Mouse (Mus musculus): Measurements from ENCODE around the gene Gm9999.

The Gm9999 gene

DNA sequence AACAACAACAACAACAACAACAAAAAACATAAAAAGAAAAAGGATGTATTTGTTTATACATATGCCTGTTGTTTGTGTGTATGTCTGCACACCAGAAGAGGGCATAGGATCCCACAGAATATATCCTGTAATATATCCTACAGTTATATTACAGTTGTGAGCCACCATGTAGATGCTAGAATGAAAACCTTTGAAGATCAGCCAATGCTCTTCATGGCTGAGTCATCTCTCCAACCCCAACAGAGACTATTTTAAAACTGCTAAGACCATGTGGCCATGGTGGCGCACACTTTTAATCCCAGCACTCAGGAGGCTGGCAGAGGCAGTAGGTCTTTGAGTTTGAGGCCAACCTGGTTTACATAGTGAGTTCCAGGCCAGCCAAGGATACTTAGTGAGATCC, 44.1 kb downstream of the Gm9999 start:
- DNase-seq (ENCODE audit: low spot score) = no peak

DNA sequence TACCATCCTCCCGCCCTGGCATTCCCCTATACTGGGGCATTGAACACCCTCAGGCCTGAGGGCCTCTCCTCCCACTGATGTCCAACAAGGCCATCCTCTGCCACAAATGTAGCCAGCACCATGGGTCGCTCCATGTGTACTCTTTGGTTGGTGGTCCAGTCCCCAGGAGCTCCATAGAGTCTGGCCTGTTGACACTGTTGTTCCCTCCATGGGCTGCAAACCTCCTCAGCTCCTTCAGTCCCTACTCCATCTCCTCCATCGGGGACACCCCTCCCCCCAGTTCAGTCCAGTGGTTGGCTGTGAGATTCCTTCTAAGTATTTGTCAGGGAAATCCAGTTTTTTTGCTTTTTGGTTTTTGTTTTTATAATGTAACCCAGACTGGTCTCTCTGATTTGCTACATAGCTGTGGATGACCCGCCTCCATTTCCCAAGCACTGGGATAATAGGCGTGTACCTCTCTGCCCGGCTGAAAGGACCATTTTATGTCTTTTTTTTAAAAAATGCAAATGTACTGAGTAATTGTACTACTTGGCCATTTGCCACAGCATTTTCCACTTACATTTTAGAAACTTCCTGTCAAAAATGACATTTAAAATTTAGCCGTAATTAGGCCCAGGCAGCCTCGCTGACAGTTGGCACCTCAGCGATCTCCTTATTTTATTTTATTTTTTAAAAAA, 47.3 kb downstream of the Gm9999 start:
- DNase-seq (ENCODE audit: low spot score) = no peak

DNA sequence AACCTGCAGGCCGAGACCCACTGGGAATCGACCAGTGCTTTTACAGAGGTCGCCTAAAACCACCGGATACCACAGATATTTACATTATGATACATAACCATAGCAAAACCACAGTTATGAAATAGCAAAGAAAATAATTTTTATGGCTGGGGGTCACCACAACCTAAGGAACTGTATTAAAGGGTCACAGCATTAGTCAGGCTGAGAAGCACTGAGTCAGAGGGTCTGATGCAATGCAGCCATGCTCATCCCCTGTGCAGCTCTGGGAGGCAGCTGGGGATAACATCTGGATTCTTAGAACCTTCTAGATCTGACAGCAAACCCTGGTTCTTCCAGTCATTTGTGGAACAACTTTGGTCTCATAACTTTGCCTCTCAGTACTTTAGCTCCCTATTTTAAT, 48.0 kb downstream of the Gm9999 start:
- DNase-seq (ENCODE audit: low spot score) = no peak

DNA sequence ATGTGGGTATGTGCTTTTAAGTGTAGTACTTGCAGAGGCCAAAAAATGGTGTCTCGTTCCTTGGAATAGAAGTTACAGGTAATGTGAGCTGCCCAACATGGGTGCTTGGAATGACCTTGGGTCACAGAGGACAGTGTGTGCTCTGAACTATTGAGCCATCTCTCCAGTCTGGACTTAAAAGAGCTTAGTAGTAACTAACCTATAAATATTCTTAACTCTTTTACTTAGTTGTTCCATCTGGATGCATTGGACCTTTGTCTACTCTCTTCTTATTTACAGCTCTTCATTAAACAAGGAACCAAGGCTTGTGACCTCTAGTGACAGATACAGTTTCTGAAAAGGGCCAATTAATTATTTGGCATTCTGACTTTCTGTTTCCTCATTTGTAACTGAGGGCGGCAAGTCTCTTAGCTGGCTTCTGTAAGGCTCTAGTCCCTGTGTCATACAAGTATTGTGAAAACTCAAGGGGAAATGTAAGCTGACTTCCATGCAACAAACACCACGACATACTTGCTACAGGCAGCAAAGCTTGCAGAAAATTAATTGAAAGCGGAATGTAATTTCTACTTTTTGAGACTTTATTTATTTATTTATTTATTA, 51.5 kb downstream of the Gm9999 start:
- DNase-seq (ENCODE audit: low spot score) = no peak

DNA sequence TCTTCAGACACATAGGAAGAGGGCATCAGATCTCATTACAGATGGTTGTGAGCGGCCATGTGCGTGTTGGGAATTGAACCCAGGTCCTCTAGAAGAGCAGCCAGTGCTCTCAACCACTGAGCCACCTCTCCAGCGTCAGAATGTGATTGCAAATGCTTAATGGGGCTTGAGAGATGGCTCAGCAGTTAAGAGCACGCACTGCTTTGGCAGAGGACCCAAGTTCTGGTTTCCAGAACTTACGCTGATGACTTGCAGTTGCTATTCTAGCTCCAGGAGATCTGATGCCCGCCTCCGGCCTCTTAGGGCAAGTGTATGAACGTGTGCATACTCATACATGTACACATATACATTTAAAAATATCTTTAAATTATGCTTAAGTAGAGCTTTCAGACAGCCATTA, 52.0 kb downstream of the Gm9999 start:
- no peak for DNase-seq (ENCODE audit: low spot score)

Data from urinary bladder, postnatal 10 days (tissue).